Mouse (Mus musculus) gastrocnemius, postnatal 25 days (tissue): ENCODE measurements at regions not wholly inside any gene's neighbourhood (a gene's known extent, or its start where the extent isn't known, plus 50 kb on each side); places are given as distances from the start of the nearest gene placed in this dataset.

Experiments used
- DNase-seq: peaks from one replicate; pipeline ENCODE4 v3.0.0; 2022

DNA sequence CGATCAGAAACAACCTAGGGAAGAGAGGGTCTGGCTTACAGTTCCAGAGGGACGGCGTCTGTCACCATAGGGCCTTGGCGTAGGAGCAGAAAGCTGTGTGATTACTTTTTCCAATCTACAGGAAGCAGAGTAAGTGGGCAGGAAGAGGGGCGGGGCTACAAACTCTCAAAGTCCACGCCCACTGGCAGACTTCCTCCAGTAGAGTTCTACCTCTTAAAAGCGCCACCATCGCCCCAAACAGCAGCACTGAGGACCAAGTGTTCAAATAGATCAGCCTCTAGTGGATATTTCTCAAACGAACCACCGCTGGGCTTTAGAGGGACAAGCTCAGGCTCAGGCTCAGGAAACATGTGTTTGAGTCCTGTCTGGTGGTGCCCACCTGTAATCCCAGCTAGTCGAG is 231.2 kb upstream of the Msx2 start:
- DNase-seq: no peak

DNA sequence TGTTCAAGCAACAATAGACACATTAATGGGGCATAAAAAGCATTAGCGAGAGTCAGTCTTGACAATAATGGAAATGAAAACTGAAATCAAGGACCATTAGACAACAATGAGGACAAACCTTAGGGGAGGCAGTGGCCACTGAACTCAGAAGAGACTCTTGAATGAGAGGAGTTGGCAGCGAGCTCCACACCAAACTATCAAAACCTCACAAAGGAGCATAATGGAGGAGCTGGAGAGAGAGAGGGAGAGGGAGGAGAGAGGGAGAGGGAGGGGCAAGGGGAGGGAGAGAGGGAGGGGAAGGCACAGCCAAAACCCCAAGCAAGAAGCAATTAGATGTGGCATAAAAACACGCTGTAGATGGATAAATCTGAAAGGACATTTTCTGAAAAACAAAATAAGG is 227.4 kb upstream of the Msx2 start:
- DNase-seq: no peak

DNA sequence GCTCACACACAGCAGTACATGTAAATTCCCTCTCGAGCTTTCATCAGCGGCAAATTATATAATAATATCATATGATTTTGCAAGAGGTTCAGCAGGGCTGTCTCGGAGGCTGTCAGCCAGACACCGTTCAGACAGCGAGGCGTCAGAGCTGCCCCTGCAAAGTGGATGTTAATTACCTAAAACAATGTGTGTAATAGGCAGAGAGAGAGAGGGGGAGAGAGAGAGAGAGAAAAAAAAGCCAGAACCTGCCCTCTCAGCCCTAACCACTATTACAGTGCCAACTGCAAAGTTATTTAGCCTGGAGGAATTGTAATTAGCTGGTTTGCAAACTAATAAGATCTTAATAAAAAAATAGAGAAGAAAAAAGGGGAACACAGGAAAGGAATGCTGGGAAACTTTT is 225.1 kb upstream of the Msx2 start:
- DNase-seq: no peak

DNA sequence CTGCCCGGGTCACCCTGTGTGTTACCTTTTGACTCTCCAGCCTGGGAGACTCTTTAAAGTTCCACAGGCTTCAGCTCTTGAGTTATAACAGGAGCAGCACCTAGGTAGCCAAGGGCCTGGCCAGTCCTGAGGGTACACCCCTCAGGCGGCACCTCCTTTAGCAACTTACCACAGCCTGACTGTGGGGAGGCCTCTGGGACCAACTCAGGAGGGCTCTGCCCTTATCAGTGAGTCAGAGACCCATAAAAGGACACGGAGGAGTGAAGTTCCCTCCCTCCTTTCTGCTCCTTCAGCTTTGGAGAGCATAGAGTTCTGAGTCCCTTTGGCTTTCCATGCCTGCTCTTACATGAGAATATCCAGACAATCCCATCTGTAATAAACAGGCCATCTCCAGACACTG is 222.5 kb upstream of the Msx2 start:
- no peak for DNase-seq

DNA sequence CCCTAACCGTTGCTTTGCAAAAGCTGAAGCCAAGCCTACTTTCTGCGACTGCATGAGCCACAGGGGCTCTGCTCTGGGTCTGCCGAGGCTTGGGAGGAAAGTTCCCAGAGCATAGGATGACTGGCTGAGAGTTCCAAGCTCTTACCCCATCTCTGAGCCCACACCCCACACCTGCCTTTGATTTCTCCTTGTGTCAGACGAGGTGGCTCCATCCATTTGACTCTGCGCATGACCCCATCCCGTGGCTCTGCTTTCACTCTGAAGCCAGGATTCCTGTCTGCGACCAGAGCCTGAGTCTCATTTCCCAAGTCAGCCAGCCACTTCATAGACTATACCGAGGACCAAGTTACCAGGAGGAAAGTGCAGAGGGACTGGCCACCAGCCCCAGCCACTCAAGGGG is 216.1 kb upstream of the Msx2 start:
- DNase-seq: no peak

DNA sequence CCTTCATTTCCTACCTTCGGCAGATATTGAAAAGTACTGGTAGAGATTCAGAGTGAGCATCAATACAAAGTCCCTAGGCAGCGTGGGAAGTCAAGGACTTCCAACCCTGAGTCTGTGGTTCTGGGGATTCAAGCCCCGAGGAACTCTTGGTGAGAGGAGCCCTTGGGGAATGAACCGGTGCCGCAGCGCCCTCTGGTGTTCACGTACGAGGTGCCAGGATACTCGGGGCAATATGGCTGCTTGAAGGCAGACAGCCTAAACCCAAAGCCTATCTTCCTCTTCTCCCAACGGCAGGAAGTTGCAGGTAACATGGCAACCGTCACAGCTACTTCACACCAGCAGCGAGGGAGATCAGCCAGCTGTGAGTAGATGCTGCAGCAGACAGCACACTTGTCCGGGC is 215.6 kb upstream of the Msx2 start:
- no peak for DNase-seq

DNA sequence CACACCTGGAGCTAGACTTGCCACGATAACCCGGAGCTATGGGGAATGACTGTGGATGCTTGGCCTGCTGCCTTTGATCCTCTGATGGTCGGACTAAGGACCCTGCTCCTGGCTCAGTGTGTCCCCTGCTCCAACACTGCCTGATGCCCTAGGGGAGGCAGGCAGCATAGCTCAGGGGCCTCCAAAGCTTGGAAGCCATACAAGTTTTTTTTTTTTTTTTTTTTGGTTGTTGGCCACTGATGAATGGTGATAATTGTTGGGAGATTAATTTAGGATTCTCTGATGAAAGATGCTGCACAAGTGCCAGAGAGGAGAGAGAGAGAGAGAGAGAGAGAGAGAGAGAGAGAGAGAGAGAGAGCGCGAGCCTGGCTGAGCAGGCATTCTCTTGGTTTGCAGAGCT is 211.6 kb upstream of the Msx2 start:
- DNase-seq: no peak

DNA sequence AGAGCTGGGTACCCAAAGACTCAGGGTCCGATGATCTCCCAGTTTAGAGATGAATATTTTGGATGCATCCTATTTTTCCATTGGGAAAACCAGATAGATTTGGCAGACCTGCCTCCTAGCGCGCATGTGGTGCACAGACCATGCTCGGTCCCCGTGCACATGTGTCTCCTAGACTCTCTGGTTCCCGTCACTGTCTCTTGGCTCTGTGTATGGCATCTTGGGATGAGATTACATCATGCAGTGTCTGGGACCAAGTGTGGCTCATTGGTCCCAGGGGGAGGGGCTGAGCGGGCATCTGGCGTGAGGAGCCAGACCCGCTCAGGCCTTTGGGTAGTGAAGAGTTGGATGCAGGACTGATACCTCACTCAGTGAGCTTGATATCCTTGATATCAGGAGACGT is 204.3 kb upstream of the Msx2 start:
- no peak for DNase-seq

DNA sequence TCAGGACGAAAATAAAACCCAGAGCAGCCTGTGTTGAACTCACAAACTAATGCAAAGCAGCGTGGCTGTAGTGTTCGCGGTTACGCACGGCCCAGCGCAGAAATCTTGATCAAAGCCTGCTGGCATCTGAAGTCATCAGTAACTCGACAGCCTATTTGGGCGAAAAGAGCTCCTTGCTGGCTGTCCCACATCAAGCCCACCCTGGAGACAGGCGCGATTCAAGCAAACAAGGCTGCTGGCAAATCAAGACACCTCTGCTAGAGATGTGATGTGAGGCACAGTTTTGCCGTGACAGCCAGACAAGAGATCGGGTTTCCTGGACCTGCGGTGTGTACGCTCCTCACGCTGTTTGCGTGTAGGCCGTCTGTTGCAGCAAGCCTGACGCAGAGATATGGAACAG is 197.5 kb upstream of the Msx2 start:
- DNase-seq: no peak

DNA sequence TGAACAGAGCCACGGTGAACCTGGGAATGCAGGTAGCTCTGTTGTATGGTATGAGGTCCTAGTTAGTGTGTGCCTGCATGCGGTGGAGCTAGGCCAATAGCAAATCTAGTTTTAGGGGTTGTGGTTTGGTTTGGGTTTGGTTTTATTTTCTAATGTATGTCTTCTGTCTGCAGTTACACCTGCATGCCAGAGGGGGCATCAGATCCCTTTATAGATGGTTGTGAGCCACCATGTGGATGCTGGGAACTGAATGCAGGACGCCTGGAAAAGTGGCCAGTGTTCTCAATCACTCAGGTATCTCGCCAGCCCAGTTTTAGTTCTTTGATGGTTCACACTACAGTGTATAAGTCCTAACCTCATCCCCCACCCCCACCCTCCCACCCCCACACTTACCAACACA is 194.6 kb upstream of the Msx2 start:
- DNase-seq: no peak

DNA sequence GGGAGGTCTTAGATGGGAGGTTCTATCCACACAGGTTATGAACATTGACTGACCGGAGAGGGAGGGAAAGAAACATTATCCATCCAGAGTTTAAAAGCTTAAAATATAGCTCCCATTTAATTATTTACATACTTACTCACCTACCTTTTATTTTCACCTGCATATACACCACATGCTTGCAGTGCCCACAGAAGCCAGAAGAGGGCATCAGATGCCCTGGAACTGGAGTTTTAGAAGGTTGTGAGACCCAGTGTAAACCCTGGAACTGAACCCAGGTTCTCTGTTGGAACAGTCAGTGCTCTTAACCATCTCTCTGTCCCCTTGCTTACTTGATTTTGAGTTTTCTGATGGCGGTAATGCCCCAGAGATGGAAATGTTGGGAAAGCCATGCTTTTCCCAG is 192.7 kb upstream of the Msx2 start:
- no peak for DNase-seq

DNA sequence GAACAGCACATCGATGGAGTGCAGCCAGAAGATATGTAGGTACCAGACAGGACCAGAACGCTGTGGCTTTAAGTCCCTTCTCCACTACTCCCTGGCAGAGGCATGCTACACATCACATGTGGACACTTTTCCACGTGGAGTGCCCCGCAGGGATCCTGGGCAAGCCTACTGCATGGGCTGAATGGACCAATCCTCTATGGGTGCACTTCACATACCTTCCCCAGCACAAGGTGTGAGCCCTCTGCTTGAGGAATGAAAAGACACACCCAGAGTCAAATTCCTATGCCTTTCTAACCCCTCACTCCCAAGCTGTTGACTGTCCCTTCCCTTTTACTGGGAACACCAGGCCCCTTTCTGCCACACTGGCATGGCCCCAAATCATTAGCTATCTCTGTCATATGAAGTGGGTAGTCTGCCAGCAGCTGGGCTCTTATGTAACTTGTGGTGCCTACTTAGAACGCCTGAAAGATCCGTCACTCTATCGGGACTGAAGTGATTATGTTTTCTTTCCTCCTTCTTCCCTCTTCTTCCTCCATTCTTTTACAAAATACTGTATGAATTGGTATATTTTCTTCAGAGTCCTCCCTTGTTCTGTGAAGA is 191.9 kb upstream of the Msx2 start:
- DNase-seq: no peak

DNA sequence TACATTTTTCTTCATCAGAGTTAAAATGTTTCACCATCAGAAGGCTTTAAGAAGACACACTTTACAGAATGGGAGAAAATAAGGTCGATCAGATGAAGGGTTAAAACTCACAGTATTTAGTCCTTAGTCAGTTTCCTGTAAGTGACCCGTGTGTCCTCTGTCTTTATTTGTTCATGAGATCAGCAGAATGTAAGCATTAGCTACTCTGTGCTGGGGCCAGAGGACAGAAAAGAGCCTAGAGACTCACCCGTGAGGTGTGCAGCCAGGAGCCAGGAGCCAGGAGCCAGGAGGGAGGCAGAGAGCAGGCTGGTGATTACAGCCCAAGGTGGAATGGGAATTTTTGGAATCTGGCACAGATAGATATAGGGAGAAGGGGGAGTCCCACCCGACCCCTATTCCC is 180.0 kb upstream of the Msx2 start:
- no peak for DNase-seq

DNA sequence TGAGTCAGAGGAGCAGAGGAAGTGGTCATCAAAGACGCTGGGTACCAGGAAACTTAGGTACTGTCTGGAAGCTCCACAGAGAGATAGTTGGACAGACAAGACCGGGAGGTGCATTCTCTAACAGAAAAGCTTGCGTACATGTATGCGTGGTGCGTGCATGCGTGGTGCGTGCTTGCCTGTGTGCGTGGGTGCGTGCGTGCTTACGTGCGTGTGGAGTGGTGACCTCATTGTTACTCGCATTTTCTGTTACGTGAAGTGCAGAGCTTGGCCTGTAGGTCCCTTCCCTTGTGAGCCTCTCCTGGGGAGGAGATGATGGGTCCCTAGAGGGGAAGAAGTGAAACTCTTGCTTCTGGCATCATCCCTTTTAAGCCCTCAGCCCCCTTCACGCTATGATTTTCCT is 175.5 kb upstream of the Msx2 start:
- DNase-seq: no peak

DNA sequence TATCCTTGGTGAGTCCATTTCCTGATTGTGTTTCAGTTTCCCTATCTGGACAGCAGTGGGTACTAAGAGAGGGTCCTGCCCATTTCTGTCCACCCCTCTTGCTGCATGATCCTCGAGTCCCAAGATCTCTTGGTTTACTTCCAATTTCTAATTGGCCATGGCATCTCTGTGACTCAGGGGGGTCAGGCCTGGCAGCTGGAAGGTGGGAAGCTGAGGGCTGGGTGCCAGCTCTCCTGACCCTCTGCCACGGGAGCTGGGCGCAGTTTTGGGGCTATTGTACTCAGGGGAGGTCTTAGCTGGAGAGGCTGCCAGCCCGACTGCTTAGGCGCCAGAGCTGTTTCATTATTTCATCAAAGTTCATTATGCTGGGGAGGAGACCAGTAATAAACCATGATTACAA is 169.7 kb upstream of the Msx2 start:
- DNase-seq: no peak

DNA sequence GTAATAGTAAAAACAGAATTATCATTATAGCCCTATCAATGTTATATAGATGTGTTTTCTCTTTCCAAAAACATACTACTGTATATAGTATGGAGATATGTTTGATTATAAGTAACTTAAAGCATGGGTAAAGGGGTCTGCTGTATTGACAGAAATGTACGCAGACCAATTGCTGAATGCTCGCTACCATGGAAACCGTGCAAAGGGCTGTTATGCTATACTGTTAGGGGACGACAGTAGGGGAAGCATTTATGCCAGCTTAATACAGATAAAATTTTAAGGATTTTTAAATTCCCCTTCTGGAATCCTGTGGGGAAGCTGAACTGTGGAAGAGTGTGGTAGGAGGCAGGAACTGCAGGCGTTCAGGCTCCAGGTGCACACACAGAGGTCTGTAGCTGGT is 166.7 kb upstream of the Msx2 start:
- DNase-seq: no peak

DNA sequence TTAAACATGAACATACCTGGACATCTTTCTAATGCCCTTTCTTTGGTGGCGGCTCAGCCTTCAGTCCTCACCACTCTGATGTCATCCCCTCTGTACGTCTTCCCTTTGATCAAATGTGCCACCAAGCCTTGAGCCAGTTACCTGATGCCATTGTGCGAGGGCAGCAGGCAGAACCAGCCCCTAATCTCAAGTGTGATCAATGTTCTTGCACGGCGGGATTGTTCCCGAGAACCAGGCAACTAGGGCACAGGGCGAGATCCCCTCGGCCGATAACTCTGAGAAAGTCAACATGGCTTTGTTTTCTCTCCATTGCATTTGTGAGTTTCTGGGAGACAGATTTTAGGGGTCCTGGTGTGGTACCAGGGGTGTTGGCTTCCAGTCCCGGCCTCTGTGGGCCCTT is 166.2 kb upstream of the Msx2 start:
- no peak for DNase-seq

DNA sequence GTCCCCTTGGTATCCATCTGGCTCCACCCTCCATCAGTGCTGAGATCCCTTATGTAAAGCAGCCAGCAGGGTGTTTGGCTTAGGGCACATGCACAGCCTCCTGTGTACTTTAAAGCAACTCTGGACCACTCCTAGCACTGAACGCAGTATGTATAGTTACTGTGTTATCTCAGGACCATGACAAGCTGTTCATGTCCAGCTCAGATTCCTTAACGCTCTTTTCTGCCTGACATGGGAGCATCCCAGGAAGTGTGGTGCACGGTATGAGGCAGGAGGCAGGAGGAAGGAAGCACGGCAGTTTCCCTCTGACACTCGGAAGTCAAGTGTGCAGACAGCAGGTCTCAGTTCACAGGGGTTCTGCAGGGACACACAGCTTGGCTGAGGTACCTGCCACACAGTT is 163.1 kb upstream of the Msx2 start:
- no peak for DNase-seq

DNA sequence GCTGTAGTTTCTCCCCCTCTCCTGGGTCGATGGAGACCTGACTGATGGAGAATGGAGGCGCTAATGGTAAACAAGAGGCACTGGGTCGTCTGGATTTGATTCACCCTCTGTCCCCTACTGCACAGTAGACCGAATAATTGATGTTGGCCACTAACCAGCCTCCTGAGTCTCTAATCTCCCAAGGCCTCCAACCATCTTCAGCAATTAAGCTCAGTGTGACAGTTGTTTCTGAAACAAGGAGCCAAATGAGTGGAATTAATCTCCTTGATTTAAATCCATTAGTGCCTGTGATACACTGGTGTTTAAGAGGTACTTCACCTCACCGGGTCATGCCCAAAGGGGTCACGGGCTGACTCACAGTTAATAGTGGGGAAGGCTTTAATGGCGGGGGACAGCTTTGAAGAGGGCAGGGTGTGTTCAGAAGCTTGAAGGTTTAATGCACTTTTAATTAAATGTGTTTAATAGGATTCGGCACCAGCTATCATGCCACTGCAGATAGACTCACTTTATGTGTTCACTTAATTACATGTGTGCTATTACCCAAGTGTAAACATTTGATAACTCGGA is 161.8 kb upstream of the Msx2 start:
- no peak for DNase-seq

DNA sequence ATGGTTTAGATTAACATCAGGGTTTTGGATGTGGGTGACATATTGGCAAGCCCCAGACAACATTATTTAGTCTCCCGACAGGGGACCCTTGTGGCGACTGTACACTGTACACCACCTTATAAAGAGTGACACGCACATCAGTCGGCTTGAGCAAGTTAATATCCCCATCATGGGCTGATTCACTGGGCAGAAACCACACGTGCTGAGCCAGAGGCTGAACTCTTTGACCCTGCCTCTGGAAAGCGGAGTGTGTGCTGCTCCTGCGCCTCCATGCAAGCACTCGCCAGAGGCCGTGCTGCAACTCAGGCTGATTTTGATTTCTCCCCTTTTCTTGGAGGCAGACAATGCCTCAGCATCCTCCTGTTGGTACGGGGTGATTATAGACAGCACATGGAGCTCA is 125.2 kb upstream of the Msx2 start:
- DNase-seq: no peak

DNA sequence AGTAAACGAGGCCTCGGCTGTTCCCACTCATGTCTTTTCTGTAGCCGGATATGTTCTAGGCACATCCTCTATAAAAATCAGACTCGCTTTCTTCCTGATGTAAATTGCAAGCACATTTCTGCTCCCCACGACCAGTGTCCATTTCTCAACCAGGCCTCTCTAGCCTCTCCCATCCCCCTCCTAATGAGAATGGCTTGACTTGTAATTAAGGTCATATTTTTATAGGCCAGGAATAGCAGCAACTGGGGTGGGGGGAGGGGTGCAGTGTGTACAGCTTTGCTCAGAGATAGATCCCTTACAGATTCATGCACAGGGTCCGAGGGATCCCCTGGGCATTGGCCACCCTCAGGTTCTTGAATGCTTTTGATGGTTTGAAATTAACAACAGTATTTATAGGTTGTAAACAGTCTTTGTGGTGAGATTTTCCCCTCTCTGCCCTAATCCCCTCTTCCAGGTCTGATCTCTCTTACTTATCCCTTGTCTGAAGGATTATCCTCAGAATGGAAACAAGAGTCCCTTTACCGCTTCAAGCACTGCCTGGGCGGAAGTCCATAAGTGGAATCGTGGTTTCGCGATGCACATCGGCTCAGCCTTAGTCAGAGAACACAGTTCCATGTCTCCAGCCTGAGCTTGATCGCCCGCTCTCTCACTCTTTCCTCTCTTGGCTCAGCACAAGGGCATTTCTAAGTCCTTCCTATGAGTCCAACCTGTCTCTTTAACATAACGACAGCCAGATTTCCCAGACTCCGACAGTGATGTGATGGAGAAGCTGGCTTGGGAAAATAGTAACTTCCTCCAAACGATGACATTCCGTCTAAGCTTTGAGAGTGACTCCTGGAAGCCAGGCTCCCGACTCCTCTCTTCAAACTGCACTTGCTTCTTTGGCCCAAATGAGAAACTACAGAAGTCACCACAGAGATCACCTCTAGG is 124.3 kb upstream of the Msx2 start:
- DNase-seq: no peak

DNA sequence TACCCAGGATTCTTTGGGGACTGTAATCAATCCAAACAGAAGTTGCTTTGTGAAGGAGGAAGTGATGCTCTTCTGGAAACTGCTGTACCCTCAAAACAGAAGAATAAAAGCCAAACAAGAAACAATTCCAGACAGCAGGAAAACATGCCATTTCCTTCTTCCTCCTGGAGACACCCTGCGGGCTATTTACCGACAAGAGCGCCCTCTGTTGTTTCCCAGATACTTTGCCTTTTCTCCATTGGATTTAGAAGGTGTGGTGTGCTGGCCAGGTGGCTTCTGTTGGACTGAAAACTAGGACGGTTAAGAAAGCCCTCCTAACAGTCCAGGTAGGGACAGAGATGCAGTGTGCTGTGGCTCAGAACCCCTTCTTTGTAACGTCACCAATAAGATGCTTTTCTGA is 119.9 kb upstream of the Msx2 start:
- no peak for DNase-seq

DNA sequence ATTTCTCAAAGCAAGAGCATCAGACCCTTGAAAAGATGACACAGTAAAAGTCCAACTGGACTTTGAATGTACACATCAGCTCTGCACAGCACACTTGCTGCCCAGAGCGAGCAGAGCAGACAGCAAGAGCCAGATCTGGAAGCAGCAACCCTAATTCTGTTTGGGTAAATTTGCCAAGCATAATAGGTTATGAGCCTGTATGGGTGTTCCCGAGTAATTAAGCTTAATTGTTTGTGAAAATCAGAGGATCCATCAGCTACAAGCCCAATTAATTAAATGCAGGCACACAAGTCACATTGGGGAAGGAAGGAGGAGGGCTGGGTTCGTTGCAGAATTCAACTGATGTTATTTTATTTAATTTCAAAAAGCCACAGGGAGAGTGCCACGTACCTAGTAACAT is 113.9 kb upstream of the Msx2 start:
- no peak for DNase-seq
